Mouse (Mus musculus) adrenal gland, adult 8-10 months (tissue): ENCODE measurements at regions not wholly inside any gene's neighbourhood (a gene's known extent, or its start where the extent isn't known, plus 50 kb on each side); places are given as distances from the start of the nearest gene placed in this dataset.
"Not testable (repeated sequence)": the region's sequence is repeated elsewhere in the genome, so short reads cannot be mapped to it uniquely, and the experiment has no call there.

Experiments
- DNase-seq: peaks from one replicate; pipeline ENCODE4 v3.0.0; 2022

- DNase-seq, result not testable (repeated sequence)
These were observed 74.2 kb upstream of the Cdh13 start for GRCm38 (mm10) chr8:118209301-118209700.

GRCm38 (mm10) chr8:118190866-118191265 is 92.7 kb upstream of the Cdh13 start:
- no peak for DNase-seq

GRCm38 (mm10) chr8:118189226-118189625 is 94.3 kb upstream of the Cdh13 start:
- DNase-seq, result no peak

GRCm38 (mm10) chr8:118169001-118169413 is 114.5 kb upstream of the Cdh13 start:
- DNase-seq, result no peak

- DNase-seq, result no peak
These were observed 121.4 kb upstream of the Cdh13 start for GRCm38 (mm10) chr8:118162171-118162570.

- DNase-seq, result no peak
These were observed 136.0 kb upstream of the Cdh13 start for GRCm38 (mm10) chr8:118147359-118148205.

GRCm38 (mm10) chr8:118144546-118144945 is 139.0 kb upstream of the Cdh13 start:
- DNase-seq, result no peak

- no peak for DNase-seq
These were observed 141.2 kb upstream of the Cdh13 start for GRCm38 (mm10) chr8:118142311-118142710.

- DNase-seq, result no peak
These were observed 143.6 kb upstream of the Cdh13 start for GRCm38 (mm10) chr8:118139928-118140327.

GRCm38 (mm10) chr8:118137846-118138245 is 145.7 kb upstream of the Cdh13 start:
- DNase-seq, result no peak

- DNase-seq, result no peak
These were observed 158.5 kb upstream of the Cdh13 start for GRCm38 (mm10) chr8:118124993-118125392.

GRCm38 (mm10) chr8:118114253-118114652 is 169.3 kb upstream of the Cdh13 start:
- DNase-seq, result no peak

GRCm38 (mm10) chr8:118104464-118105050 is 179.0 kb upstream of the Cdh13 start:
- DNase-seq, result no peak

GRCm38 (mm10) chr8:118101346-118101745 is 182.2 kb upstream of the Cdh13 start:
- no peak for DNase-seq

GRCm38 (mm10) chr8:118062736-118063135 is 220.8 kb upstream of the Cdh13 start:
- DNase-seq, result no peak

GRCm38 (mm10) chr8:118056781-118057180 is 226.8 kb upstream of the Cdh13 start:
- no peak for DNase-seq

GRCm38 (mm10) chr8:118055536-118055935 is 228.0 kb upstream of the Cdh13 start:
- no peak for DNase-seq

GRCm38 (mm10) chr8:118050386-118050785 is 233.1 kb upstream of the Cdh13 start:
- no peak for DNase-seq

GRCm38 (mm10) chr8:118042253-118042860 is 240.6 kb upstream of the Mphosph6 start:
- DNase-seq, result no peak

GRCm38 (mm10) chr8:118041253-118041652 is 239.5 kb upstream of the Mphosph6 start:
- no peak for DNase-seq

GRCm38 (mm10) chr8:118037801-118038200 is 236.1 kb upstream of the Mphosph6 start:
- DNase-seq, result no peak

GRCm38 (mm10) chr8:118034051-118034450 is 232.3 kb upstream of the Mphosph6 start:
- no peak for DNase-seq

GRCm38 (mm10) chr8:118031406-118031805 is 229.7 kb upstream of the Mphosph6 start:
- DNase-seq, result no peak
